Mouse (Mus musculus) cerebellum, postnatal 25 days (tissue): ENCODE data around the gene Gm3278.
"Not testable (repeated sequence)": the region's sequence is repeated elsewhere in the genome, so short reads cannot be mapped to it uniquely, and the experiment has no call there.

Experiments
- DNase-seq, 2 experiments: peaks; one replicate each; pipeline ENCODE4 v3.0.0; 2021; ENCODE audit warnings: mixed read lengths in 2 of 2

Gm3278 gene

GRCm38 (mm10) chr14:4892116-4892515 is at the start of gene Gm3278:
TSS of gene Gm3278 (plus strand) at chr14:4892416.
- not testable (repeated sequence) for DNase-seq

- DNase-seq: peak; percentile 2 to 9
Measured at GRCm38 (mm10) chr14:4855299-4855980, 36.8 kb upstream of the Gm3278 start, which contains the start of gene Gm3264. TSS of gene Gm3264 (plus strand) at chr14:4855576.
